In genomic region chr9:37213060-37213738, GRCm38 (mm10) we compare ENCODE assay signal across 20 mouse cellular contexts. TPM values are rescaled to one million over a fixed set of nuclear protein-coding genes. Genes with fewer than 3 reads are reported as not detected.
DNase-seq lines count a peak whose midpoint lies in the region; ATAC-seq lines count a peak whose summit lies in the region.
"Had no signal": no experiment of that assay in that cellular context is flagged by ENCODE, and none has a peak within 500 bp of the region (broad histone marks: within the 10 kb centered on the region; RNA-seq: fewer than 3 reads in every experiment).

No protein-coding gene starts in this region.

- intact Hi-C loops in heart, postnatal 36 days (cut with DNase I), result no loop called here

- ATAC-seq in frontal cortex, adult (ENCODE audit: low TSS enrichment), result peak; percentile 79
- ATAC-seq in megakaryocyte progenitor cell, adult 5-6 weeks (replicated peaks; ENCODE audit: poor library complexity), result peak; percentile 72
- ATAC-seq: inflammation-experienced regulatory T-cells, adult 6 months; liver, postnatal 0 days; Patski had no signal

- no peak for DNase-seq in frontal cortex, postnatal 10 days (ENCODE audit: low spot score in 2 of 2)
- peak; percentile 23 to 59 for DNase-seq in right cerebral cortex, adult 2 months (ENCODE audit: low spot score in 2 of 2)
- DNase-seq in right cerebral cortex, postnatal 14 days, result no peak
- DNase-seq in heart, postnatal 36 days, result no peak
- no peak for DNase-seq in liver
- DNase-seq: B cell, adult 2 months; cerebellum, adult 18-20 months; cerebellum, postnatal 14 days; gastrocnemius, adult 2 months; heart, postnatal 4 days; kidney, adult 18-20 months; layer of hippocampus, postnatal 36 days; liver, postnatal 0 days; lung, postnatal 10 days; thymus, adult 18-20 months; thymus, postnatal 36 days had no signal

RNA-seq across cellular contexts. Expression of gene Tmem218, which starts 5.2 kb away (rescaled TPM):
- 3.5 and 4.4 TPM in 2 replicates for total RNA-seq in megakaryocyte progenitor cell, adult 5-6 weeks (2015)
- 4.2 and 5.3 TPM in 2 replicates for total RNA-seq in megakaryocyte progenitor cell, adult 5-6 weeks (2017)
- total RNA-seq in heart, postnatal 36 days (2021), result 1 to 10 TPM; 6.4 to 7.0 TPM

RNA-seq across cellular contexts. Expression of gene Slc37a2, which starts 42.3 kb away (rescaled TPM):
- total RNA-seq in megakaryocyte progenitor cell, adult 5-6 weeks (2015), result 0.15 and 0.37 TPM in 2 replicates
- total RNA-seq in megakaryocyte progenitor cell, adult 5-6 weeks (2017), result 0.37 and 0.50 TPM in 2 replicates
- total RNA-seq in heart, postnatal 36 days (2021), result 1 to 10 TPM; 2.5 to 4.5 TPM

Comparison
In these comparisons a context has a peak if more than half of its experiments do, and no peak if none do; other contexts are left out.
1. DNase-seq: peak in right cerebral cortex, adult 2 months (2 of 2); none in frontal cortex, postnatal 10 days (0 of 2), right cerebral cortex, postnatal 14 days (single experiment), heart, postnatal 36 days (0 of 2) and liver (single experiment).